Mouse (Mus musculus) large intestine, adult 2 months (tissue): ENCODE data around the gene Gm906. TPM values are rescaled to one million over a fixed set of nuclear protein-coding genes. Genes with fewer than 3 reads are reported as not detected.
"Not testable (repeated sequence)": the region's sequence is repeated elsewhere in the genome, so short reads cannot be mapped to it uniquely, and the experiment has no call there.

Experiments
- DNase-seq: peaks from one replicate; pipeline ENCODE4 v3.0.0-alpha.2; 2012; ENCODE audit warnings: low read depth, low spot score
- WGBS: fragments of 180-500 bp; shearing (Covaris S2); methylation state at CpG from one replicate; pipeline ENCODE4 v1.1.7; 2018; 5-methylcytosine and 5-hydroxymethylcytosine counted together
- polyA plus RNA-seq: library from polyadenylated mRNA; depleted of rRNA; stranded (reverse); fragments of >200 nt; gene quantifications from 2 replicates; pipeline ENCODE4 v1.2.3, GENCODE M21; 2012; rRNA removed

The Gm906 gene
- polyA plus RNA-seq, result not detected in 2 replicates

DNA sequence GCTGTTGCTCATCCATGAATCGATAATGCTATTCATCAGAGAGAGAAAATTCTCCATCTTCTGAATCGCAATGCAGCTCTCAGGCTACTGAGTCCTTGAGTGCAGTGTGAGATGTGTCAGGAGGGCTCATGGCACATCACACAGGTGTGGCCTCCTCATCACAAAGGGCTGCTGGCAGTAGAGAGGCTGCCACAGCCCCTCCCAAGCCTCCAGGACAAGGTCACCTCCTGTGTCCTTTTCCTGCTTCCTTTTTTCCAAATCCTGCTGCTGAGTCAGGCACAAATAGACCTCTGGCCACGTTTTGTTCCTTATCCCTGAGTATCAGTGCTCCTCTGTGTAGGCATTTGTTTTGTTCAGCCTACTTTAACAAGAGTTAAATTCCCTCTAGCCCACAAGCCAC lies at the start of gene Gm906:
Gene Gm906 (minus strand): TSS at position 101 of the 400 bp plus-strand sequence.
- 66% methylated on average over 3 of the region's 3 CpGs for WGBS

DNA sequence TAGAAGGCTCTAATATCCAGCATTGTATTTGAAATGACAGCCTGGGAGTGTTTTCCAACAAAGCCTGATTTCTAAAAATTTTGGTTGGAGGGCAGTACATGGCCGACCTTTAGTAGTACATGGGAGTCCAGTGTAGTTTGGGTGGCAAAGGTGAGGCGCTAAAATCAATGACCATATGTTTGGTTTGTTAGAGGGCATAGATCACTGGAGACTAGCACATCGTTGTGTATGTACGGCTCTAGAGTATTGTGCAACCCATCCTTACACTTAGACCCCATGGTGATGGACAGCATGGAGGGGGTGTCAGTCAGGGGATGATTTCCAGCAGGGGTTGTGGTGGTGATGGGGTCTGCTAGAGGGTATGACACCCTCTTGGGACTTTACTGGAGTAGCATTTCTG lies 33.2 kb upstream of the Gm906 start:
- DNase-seq, result not testable (repeated sequence)

More for the DNA sequence above, at the start of gene Gm906:
- DNase-seq, result not testable (repeated sequence)

DNA sequence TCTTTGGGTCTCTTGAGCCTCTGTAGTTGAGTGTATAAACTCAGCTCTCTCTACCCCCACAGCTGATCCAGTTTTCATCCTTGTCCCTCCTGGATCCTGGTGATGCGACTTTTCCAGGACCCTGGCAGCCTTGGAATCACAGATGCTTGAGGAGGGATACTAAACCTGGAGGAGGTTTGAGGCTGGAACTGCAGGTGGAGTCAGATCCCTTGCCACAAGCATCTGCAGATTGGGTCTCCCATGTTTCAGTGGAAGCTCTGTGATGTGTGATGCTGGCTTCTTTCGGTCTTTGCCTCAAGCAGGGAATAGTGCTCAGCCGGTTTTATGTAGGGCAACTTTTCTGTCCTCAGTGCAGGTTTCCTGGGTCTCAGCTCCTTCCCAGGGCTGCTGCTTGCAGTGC lies 13.6 kb downstream of the Gm906 start:
- 94% methylated on average over 3 of the region's 3 CpGs for whole genome bisulfite sequencing
- DNase-seq, result no peak

More for the DNA sequence above, 33.2 kb upstream of the Gm906 start:
- WGBS, result 88% methylated on average over 2 of the region's 4 CpGs

DNA sequence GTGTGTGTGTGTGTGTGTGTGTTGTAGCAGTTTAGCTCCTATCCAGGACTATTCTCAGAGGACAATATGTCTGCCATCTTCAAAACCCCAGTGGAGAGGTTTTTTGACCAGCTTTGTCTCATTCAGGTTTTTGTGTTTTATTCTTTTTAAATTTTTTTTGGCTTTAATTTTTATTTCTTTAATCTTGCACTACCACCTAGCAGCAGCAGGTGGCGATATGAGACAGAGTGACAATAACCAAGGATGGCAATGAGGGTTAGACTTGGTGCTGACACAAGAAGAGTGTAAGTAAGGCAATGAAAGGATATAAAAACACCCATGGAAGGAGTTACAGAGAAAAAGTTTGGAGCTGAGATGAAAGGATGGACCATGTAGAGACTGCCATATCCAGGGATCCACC lies 38.3 kb downstream of the Gm906 start:
- DNase-seq, result not testable (repeated sequence)
- 0% methylated on average over 1 of the region's 1 CpGs for WGBS

DNA sequence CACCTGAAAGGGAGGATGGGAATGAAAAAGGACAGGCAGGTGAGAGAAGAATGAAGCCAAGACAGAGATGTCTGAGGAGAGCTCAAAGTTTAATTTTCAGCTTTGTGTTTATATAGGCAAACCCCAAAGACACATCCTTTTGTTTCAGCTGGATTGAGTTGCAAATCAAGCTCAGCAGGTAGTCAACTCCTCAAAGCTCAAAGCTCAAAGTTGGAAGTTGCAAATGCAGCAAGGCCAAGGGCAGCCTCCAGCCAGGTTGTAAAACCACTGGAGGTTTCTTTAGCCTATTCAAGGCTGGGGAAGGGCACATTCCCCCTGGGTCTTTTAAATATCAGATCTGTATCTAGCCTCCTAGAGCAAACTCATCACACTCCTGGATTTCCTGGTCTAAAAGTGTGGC lies 39.9 kb downstream of the Gm906 start:
- not testable (repeated sequence) for DNase-seq

DNA sequence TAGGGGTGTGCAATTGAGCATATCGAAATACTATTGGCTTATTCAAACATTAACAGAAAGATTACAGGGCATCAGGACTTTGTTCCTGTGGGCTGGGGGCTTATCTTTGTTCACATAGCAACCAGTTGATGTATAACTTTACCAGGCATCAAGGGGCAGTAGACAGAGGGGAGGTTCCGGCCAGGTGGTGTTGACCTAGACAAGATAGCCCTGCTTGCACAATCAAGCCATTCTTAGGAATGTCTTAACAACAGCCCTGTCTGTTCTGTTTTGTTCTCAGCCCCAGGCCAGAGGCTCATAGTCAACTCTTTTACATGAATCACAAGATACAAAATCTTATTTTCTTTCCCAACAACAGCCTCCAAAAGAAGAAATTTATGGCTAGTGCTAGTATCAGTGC lies 40.5 kb downstream of the Gm906 start:
- not testable (repeated sequence) for DNase-seq
- 56% methylated on average over 2 of the region's 2 CpGs for WGBS

DNA sequence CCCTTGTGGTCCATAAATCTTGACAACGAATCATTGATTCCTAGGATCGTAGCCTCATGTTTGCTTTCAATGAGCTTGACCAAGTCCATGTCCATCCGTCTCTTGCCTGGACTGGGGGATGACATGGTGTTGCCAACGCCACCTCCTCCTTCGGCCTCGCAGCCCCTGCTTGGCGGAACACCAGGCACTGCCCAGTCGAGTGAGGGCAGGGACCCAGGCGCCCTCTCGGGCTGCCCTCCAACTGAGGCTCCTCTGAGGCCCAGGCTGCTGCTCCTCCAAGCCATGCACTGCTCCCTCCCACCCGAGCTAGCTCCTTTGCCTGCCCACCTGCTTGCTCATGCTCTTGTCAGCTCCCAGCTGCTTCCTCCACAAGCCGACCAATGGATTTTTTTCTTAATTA lies 42.1 kb downstream of the Gm906 start:
- DNase-seq, result no peak
- WGBS, result 90% methylated on average over 12 of the region's 12 CpGs

DNA sequence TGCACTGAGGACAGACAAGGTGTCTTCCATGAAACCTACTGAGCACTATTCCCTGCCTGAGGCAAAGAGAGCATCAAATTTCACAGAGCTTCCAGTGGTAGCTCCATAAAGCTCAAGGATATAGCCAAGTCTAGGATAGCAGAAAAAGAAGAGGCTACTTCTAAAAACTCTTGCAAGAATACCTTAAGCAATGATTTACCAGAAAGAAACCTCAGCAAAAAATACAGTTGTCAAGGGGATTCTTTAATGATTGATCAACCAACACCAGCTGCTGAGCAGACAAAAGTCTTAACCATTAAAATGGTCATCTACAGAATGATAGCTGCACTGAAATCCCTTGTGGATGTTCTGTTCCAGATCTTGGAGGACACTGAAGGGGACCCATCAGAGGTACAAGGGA lies 53.3 kb downstream of the Gm906 start:
- DNase-seq, result not testable (repeated sequence)

Other genes starting within 250 kb of the Gm906 start
- 20.4 and 20.7 TPM in 2 replicates for gene Fbxw17, start 167.6 kb upstream of the Gm906 start, polyA plus RNA-seq
- not detected in 2 replicates for gene Gm47429, start 193.6 kb upstream of the Gm906 start, polyA plus RNA-seq
- gene Nutm2, start 217.0 kb upstream of the Gm906 start, polyA plus RNA-seq, result not detected in 2 replicates